Mouse (Mus musculus): ENCODE measurements around the gene Olfr1309.
"Not testable (repeated sequence)": the region's sequence is repeated elsewhere in the genome, so short reads cannot be mapped to it uniquely, and the experiment has no call there.

Olfr1309 gene

GRCm38 (mm10) chr2:111990181-111990580 lies at the start of gene Olfr1309:
Olfr1309 (minus strand) TSS chr2:111990281.
- no peak for DNase-seq (ENCODE audit: low read depth, low spot score)

GRCm38 (mm10) chr2:112026971-112027370 lies 36.9 kb upstream of the Olfr1309 start:
- not testable (repeated sequence) for DNase-seq (ENCODE audit: low read depth, low spot score)

GRCm38 (mm10) chr2:112024312-112024711 lies 34.2 kb upstream of the Olfr1309 start, which contains the start of gene Olfr1311:
Olfr1311 (minus strand) TSS chr2:112024412.
- DNase-seq (ENCODE audit: low read depth, low spot score), result no peak

- DNase-seq (ENCODE audit: low read depth, low spot score), result no peak
These were observed 24.8 kb upstream of the Olfr1309 start for GRCm38 (mm10) chr2:112014900-112015299.

GRCm38 (mm10) chr2:112012608-112013007 lies 22.5 kb upstream of the Olfr1309 start, which contains the start of gene Olfr1310:
Olfr1310 (minus strand) TSS chr2:112012708.
- no peak for DNase-seq (ENCODE audit: low read depth, low spot score)

GRCm38 (mm10) chr2:111964844-111965243 lies 25.2 kb downstream of the Olfr1309 start, which contains the start of gene Olfr1308:
Olfr1308 (minus strand) TSS chr2:111964944.
- DNase-seq (ENCODE audit: low read depth, low spot score), result no peak

- DNase-seq (ENCODE audit: low read depth, low spot score), result no peak
These were observed 40.7 kb downstream of the Olfr1309 start, which contains the start of gene Olfr1307 for GRCm38 (mm10) chr2:111949340-111949739. Olfr1307 (minus strand) TSS chr2:111949440.
